Mouse (Mus musculus) yolk sac, embryonic 10.5 days (tissue): ENCODE measurements around the gene Kcnv2.

Experiments used
- DNase-seq: peaks from one replicate; pipeline ENCODE4 v3.0.0-alpha.2; 2017; ENCODE audit warnings: low spot score

Kcnv2 gene

GRCm38 (mm10) chr19:27364521-27364931 lies 42.1 kb downstream of the Kcnv2 start:
- DNase-seq: peak; percentile 81

- no peak for DNase-seq
These were observed 43.8 kb downstream of the Kcnv2 start for GRCm38 (mm10) chr19:27366113-27366746.

- no peak for DNase-seq
These were observed 47.2 kb downstream of the Kcnv2 start for GRCm38 (mm10) chr19:27369461-27370135.

- DNase-seq: no peak
These were observed 47.8 kb downstream of the Kcnv2 start for GRCm38 (mm10) chr19:27370174-27370573.

- no peak for DNase-seq
These were observed 48.4 kb downstream of the Kcnv2 start for GRCm38 (mm10) chr19:27370784-27371183.

GRCm38 (mm10) chr19:27379712-27380401 lies 57.5 kb downstream of the Kcnv2 start:
- no peak for DNase-seq

GRCm38 (mm10) chr19:27382131-27382530 lies 59.7 kb downstream of the Kcnv2 start:
- DNase-seq: no peak

- DNase-seq: no peak
These were observed 60.9 kb downstream of the Kcnv2 start for GRCm38 (mm10) chr19:27383266-27383665.

- DNase-seq: no peak
These were observed 62.9 kb downstream of the Kcnv2 start for GRCm38 (mm10) chr19:27385304-27385703.
